Mouse (Mus musculus) midbrain, embryonic 11.5 days (tissue): ENCODE results near the gene Ccnc. TPM values are rescaled to one million over a fixed set of nuclear protein-coding genes. Genes with fewer than 3 reads are reported as not detected.

Experiments used
- ATAC-seq: fragments of 200-750 bp; cut with Nextera tagmentation; 2 replicates; pipeline ENCODE4 v1.8.0; 2017; ENCODE audit warnings: moderate TSS enrichment, moderate library complexity; ENCODE audit not compliant: low FRiP score
- DNase-seq: peaks from one replicate; pipeline ENCODE4 v3.0.0; 2015; ENCODE audit warnings: low spot score; ENCODE audit errors: missing footprints
- H3K27ac ChIP-seq: fragments of 300-500 bp; sonication (generic); 2 replicates; pipeline ENCODE4 v1.5.1; 2014; ENCODE audit warnings: low read depth, low read length
- H3K27me3 ChIP-seq: fragments of 300-500 bp; sonication (generic); 2 replicates; pipeline ENCODE4 v1.6.1; 2014; ENCODE audit warnings: mild to moderate bottlenecking, low read length, moderate library complexity, mixed read lengths; ENCODE audit not compliant: control insufficient read depth, insufficient read depth
- H3K36me3 ChIP-seq: fragments of 300-500 bp; sonication (generic); 2 replicates; pipeline ENCODE4 v1.6.1; 2014; ENCODE audit warnings: mild to moderate bottlenecking, low read length, moderate library complexity, mixed read lengths; ENCODE audit not compliant: control insufficient read depth, insufficient read depth
- H3K4me1 ChIP-seq: fragments of 300-500 bp; sonication (generic); 2 replicates; pipeline ENCODE4 v1.6.1; 2014; ENCODE audit warnings: low read length; ENCODE audit not compliant: control insufficient read depth, insufficient read depth
- H3K4me2 ChIP-seq: fragments of 300-500 bp; sonication (generic); 2 replicates; pipeline ENCODE4 v1.6.1; 2014; ENCODE audit warnings: mild to moderate bottlenecking, moderate library complexity
- H3K4me3 ChIP-seq: fragments of 300-500 bp; sonication (generic); 2 replicates; pipeline ENCODE4 v1.5.1; 2014; ENCODE audit warnings: low read depth, low read length
- H3K9ac ChIP-seq: fragments of 300-500 bp; sonication (generic); 2 replicates; pipeline ENCODE4 v1.6.1; 2014; ENCODE audit warnings: low read length
- H3K9me3 ChIP-seq: fragments of 300-500 bp; sonication (generic); 2 replicates; pipeline ENCODE4 v1.6.1; 2016; ENCODE audit warnings: low read length; ENCODE audit not compliant: control insufficient read depth
- WGBS: fragments of 180-500 bp; shearing (Covaris S2); extraction: QIAGEN DNeasy Blood & Tissue Kit; methylation state at CpG from one replicate; pipeline ENCODE4 v1.1.7; 2014; 5-methylcytosine and 5-hydroxymethylcytosine counted together
- polyA plus RNA-seq: library from polyadenylated mRNA; unstranded; fragments of >200 nt; fragmentation: Nextera tagmentation; extraction: Ambion mirVana; gene quantifications from 2 replicates; pipeline ENCODE4 v1.2.1, GENCODE M21; 2014

Ccnc gene
- polyA plus RNA-seq, 1 experiment from 2014 or later, result 89.6 TPM

DNA sequence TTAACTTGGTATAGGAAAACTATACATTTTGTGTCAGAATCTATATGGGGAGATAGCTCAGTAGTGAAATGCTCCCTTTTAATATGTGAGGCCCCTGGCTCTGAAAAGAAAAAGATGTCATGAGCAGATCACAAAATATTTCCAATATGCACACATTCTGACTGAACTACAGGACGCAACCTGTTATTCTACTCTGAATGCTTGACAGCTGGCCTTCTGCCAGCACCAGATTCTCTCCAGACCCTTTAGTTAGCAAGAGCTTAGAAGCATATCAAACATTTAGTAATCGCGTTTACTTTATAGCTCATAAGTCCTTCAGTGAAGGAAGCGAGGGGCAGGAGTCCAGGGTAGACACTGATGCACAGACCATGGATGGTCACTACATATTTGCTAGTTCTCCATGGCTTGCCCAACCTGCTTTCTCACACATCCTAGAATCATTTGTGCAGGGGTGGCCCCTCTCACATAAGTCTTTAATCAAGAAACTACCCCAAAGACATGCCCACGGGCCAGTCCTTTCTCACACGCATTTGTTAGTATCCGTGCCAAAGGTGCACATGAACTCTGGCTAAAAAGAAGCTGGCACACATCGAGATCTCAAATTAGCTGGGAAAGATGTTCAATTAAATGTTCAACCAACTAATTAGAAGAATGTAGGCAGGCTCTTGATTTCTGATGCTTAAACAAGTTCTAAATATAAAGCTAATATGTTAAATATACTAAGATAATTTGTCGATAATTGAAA, 34.1 kb downstream of the Ccnc start:
- H3K27me3 ChIP-seq, result no peaks in the 10 kb centered on the region
- H3K9ac ChIP-seq, result no peak overlapping the region
- no peak overlapping the region for H3K27ac ChIP-seq
- H3K4me2 ChIP-seq, result no peak overlapping the region
- no peak for ATAC-seq
- no peaks in the 10 kb centered on the region; the same call in 1 of the 2 replicates for H3K36me3 ChIP-seq
- H3K9me3 ChIP-seq, result no peaks in the 10 kb centered on the region
- H3K4me3 ChIP-seq, result no peak overlapping the region
- DNase-seq, result no peak
- 92% methylated on average over 9 of the region's 9 CpGs for WGBS
- peaks cover 4% of the 10 kb centered on the region for H3K4me1 ChIP-seq

- Histone ChIP-seq H3K36me3 (no peaks in the 10 kb centered on the region; the same call in 1 of the 2 replicates), H3K27me3 (no peaks in the 10 kb centered on the region), H3K27ac (no peak overlapping the region), H3K9me3 (no peaks in the 10 kb centered on the region), H3K4me3 (no peak overlapping the region), H3K4me2 (no peak overlapping the region), H3K9ac (no peak overlapping the region), H3K4me1 (peaks cover 4% of the 10 kb centered on the region)
- ATAC-seq, result no peak
- no peak for DNase-seq
- 76% methylated on average over 4 of the region's 4 CpGs for WGBS
These were observed 36.3 kb downstream of the Ccnc start for GRCm38 (mm10) chr4:21763827-21764226.

DNA sequence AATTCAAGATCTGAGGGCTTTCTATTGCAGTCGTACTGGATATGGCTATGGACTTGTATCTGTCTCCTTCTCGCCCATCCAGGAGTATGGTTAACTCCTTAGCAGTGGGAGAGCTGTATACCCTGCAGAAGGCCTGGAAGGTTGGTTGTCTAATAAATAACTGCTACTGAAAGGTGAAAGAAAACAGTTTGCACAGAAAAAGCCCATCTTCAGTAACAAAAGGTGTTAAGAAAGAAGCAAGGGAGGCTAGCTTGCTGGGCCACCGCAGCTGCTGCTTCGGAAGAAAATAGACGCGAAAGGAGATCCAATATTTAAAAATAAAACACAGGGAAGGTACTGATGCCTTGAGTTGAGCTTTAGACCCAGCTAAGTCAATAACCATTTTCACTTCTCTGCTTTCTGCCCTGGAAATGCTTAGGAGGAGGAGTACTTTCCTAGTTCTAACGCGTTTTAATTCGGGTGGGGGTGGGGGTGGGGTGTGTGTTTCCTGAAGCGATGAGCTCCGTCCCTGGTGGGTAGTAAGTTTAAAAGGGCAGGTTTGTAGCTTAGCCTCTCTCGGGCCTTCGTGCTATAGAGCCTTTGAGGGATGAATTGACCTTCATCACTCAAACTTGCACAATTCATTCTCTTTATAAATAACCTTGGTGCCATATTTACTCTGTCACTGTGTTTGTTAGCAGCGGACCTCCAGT, 38.8 kb downstream of the Ccnc start:
- no peaks in the 10 kb centered on the region for H3K9me3 ChIP-seq
- H3K36me3 ChIP-seq, result no peaks in the 10 kb centered on the region
- H3K4me2 ChIP-seq, result peak overlapping the region; percentile 74
- WGBS, result 22% methylated on average over 14 of the region's 14 CpGs
- H3K4me1 ChIP-seq, result peaks cover 4% of the 10 kb centered on the region
- peak overlapping the region; percentile 68 for H3K9ac ChIP-seq
- H3K27me3 ChIP-seq, result no peaks in the 10 kb centered on the region
- H3K27ac ChIP-seq, result no peak overlapping the region
- DNase-seq (peak; percentile 82), ATAC-seq (peak; percentile 51)
- peak overlapping the region; percentile 57 for H3K4me3 ChIP-seq

GRCm38 (mm10) chr4:21766863-21767304, 39.4 kb downstream of the Ccnc start, which contains the start of the genes Usp45 and Tstd3:
Usp45 (plus strand) TSS chr4:21767156.
Tstd3 (minus strand) TSS chr4:21767212.
- Histone ChIP-seq H3K9me3 (no peaks in the 10 kb centered on the region), H3K27me3 (no peaks in the 10 kb centered on the region), H3K4me2 (peak within 1 kb of the TSS; percentile 74), H3K36me3 (no peaks in the 10 kb centered on the region), H3K4me3 (peak within 1 kb of the TSS; percentile 57), H3K4me1 (peaks cover 4% of the 10 kb centered on the region), H3K9ac (peak within 1 kb of the TSS; percentile 68), H3K27ac (no peak within 1 kb of the TSS; the same call in 1 of the 2 replicates)
- DNase-seq (peak; percentile 97), ATAC-seq (peak; percentile 98)
- WGBS, result 3% methylated on average over 17 of the region's 17 CpGs

DNA sequence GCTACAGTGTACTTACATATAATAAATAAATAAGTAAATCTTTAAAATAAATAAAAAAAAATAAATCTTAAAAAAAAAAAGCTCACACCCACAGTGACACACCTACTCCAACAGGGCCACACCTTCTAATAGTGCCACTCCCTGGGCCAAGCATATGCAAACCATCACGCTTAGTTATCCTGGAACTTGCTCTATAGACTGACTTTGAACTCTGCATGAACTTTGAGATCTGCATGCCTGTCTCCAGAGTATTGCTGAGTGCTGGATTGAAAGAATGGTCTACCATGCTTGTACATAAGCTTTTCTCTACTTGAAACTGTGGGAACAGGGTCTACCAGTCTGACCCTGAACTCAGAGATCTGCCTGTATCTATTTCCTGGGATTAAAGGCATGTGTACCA, 43.6 kb downstream of the Ccnc start:
- peaks cover 3% of the 10 kb centered on the region for H3K4me1 ChIP-seq
- DNase-seq (no peak), ATAC-seq (no peak)
- no peak overlapping the region for H3K4me3 ChIP-seq
- WGBS, result 85% methylated on average over 1 of the region's 1 CpGs
- H3K27ac ChIP-seq, result no peak overlapping the region
- no peak overlapping the region for H3K4me2 ChIP-seq
- no peaks in the 10 kb centered on the region for H3K36me3 ChIP-seq
- no peaks in the 10 kb centered on the region for H3K9me3 ChIP-seq
- H3K27me3 ChIP-seq, result no peaks in the 10 kb centered on the region
- no peak overlapping the region for H3K9ac ChIP-seq

- Histone ChIP-seq H3K4me2 (no peak overlapping the region), H3K36me3 (no peaks in the 10 kb centered on the region), H3K27me3 (no peaks in the 10 kb centered on the region), H3K27ac (no peak overlapping the region), H3K9ac (no peak overlapping the region), H3K9me3 (no peaks in the 10 kb centered on the region), H3K4me3 (no peak overlapping the region), H3K4me1 (peaks cover 1% of the 10 kb centered on the region; the same call in 1 of the 2 replicates)
- ATAC-seq (no peak), DNase-seq (no peak)
- WGBS, result 93% methylated on average over 1 of the region's 1 CpGs
These were observed 44.8 kb downstream of the Ccnc start for GRCm38 (mm10) chr4:21772306-21772705.

- WGBS, result under 1% methylated on average over 46 of the region's 46 CpGs
These were observed 48.8 kb downstream of the Ccnc start for GRCm38 (mm10) chr4:21776091-21776945.

DNA sequence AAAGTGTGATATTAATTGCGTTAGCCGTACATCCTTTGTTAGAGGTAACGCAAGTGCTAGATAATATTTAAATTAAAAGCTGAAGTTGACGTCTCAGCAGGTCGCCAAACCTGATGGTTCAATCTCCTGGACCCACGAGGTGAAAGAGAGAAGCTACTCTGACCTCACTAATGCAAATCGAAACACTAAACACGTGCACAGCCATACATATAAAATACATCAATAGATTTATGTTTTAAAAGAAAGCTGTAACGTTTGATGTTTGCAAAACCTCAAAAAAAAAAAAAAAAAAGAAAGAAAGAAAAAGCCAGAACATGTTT, 49.4 kb downstream of the Ccnc start:
- Histone ChIP-seq H3K9me3 (no peaks in the 10 kb centered on the region), H3K27me3 (no peaks in the 10 kb centered on the region), H3K27ac (no peak overlapping the region), H3K4me1 (peaks cover 5% of the 10 kb centered on the region; the same call in 1 of the 2 replicates), H3K4me3 (peak overlapping the region; percentile 77), H3K36me3 (peaks cover 4% of the 10 kb centered on the region; the same call in 1 of the 2 replicates), H3K9ac (peak overlapping the region; percentile 87), H3K4me2 (peak overlapping the region; percentile 56)
- no peak for DNase-seq
- ATAC-seq, result no peak
- 12% methylated on average over 9 of the region's 9 CpGs for WGBS

More at GRCm38 (mm10) chr4:21776091-21776945, 48.8 kb downstream of the Ccnc start:
- Histone ChIP-seq H3K9ac (peak overlapping the region; percentile 87), H3K27me3 (no peaks in the 10 kb centered on the region), H3K4me2 (peak overlapping the region; percentile 56), H3K4me1 (peaks cover 5% of the 10 kb centered on the region; the same call in 1 of the 2 replicates), H3K36me3 (peaks cover 3% of the 10 kb centered on the region; the same call in 1 of the 2 replicates), H3K27ac (no peak overlapping the region), H3K9me3 (no peaks in the 10 kb centered on the region), H3K4me3 (peak overlapping the region; percentile 77)
- DNase-seq (peak; percentile 99), ATAC-seq (peak; percentile 98)
